Mouse (Mus musculus) MEL (cell line): ENCODE measurements around the gene Npcd. TPM values are rescaled to one million over a fixed set of nuclear protein-coding genes. Genes with fewer than 3 reads are reported as not detected.

Experiments
- DNase-seq: peaks from one replicate; pipeline ENCODE4 v3.0.0; 2011; ENCODE audit warnings: low read depth, low spot score
- H3K27ac ChIP-seq: 2 replicates; pipeline ENCODE4 v1.5.1; 2012; ENCODE audit warnings: low read depth, mild to moderate bottlenecking, control low read depth, low read length, moderate library complexity; ENCODE audit not compliant: control insufficient read depth
- H3K27me3 ChIP-seq, 2 experiments: fragments of 150-350 bp in 1 of 2; sonication (generic) in 1 of 2; 2 replicates each; pipeline ENCODE4 v1.6.1; 2012; ENCODE audit warnings: low read length in 2 of 2, mild to moderate bottlenecking in 2 of 2, improper control_type of control experiment in 1 of 2, moderate library complexity in 1 of 2; ENCODE audit not compliant: insufficient read depth in 2 of 2, control insufficient read depth in 1 of 2
- H3K36me3 ChIP-seq, 2 experiments: 2 replicates each; pipeline ENCODE4 v1.6.1; 2012 to 2014; ENCODE audit warnings: low read length in 2 of 2, improper control_type of control experiment in 1 of 2, inconsistent platforms in 1 of 2, mild to moderate bottlenecking in 1 of 2; ENCODE audit not compliant: insufficient read depth in 2 of 2, control insufficient read depth in 1 of 2
- H3K4me1 ChIP-seq, 2 experiments: fragments of 150-350 bp in 1 of 2; sonication (generic) in 1 of 2; 2 replicates each; pipeline ENCODE4 v1.6.1; 2012; ENCODE audit warnings: low read length in 2 of 2, improper control_type of control experiment in 1 of 2, mild to moderate bottlenecking in 1 of 2; ENCODE audit not compliant: insufficient read depth in 2 of 2, control insufficient read depth in 1 of 2
- H3K4me3 ChIP-seq, 2 experiments: fragments of 150-350 bp in 1 of 2; sonication (generic) in 1 of 2; 2 replicates each; pipeline ENCODE4 v1.5.1; 2012; ENCODE audit warnings: low read depth in 2 of 2, low read length in 2 of 2, mild to moderate bottlenecking in 2 of 2, moderate library complexity in 2 of 2, control low read depth in 1 of 2, improper control_type of control experiment in 1 of 2; ENCODE audit not compliant: control insufficient read depth in 1 of 2, insufficient read depth in 1 of 2
- H3K79me2 ChIP-seq: 2 replicates; pipeline ENCODE4 v1.6.1; 2012; ENCODE audit warnings: mild to moderate bottlenecking, low read length, moderate library complexity; ENCODE audit not compliant: control insufficient read depth, poor library complexity, insufficient read depth
- H3K9ac ChIP-seq: 2 replicates; pipeline ENCODE4 v1.6.1; 2012; ENCODE audit warnings: low read depth, mild to moderate bottlenecking, control low read depth, low read length, moderate library complexity; ENCODE audit not compliant: control insufficient read depth, poor library complexity, severe bottlenecking
- H3K9me3 ChIP-seq: fragments of 150-350 bp; sonication (generic); replicated peaks from 2 replicates; pipeline ENCODE4 v1.6.1; 2012; ENCODE audit warnings: mild to moderate bottlenecking, low read length, improper control_type of control experiment, moderate library complexity; ENCODE audit not compliant: insufficient read depth
- CHD1 ChIP-seq: IDR thresholded peaks from 2 replicates; pipeline ENCODE4 v1.6.1; 2012; ENCODE audit warnings: low read depth, mild to moderate bottlenecking, inconsistent platforms, low read length, improper control_type of control experiment
- CTCF ChIP-seq, 3 experiments: IDR thresholded peaks in 2 of 3; conservative IDR thresholded peaks in 1 of 3; 2 replicates each; pipeline ENCODE4 v1.5.1; 2011 to 2012; ENCODE audit warnings: low read length in 3 of 3, low read depth in 2 of 3, mild to moderate bottlenecking in 2 of 3, improper control_type of control experiment in 1 of 3, inconsistent platforms in 1 of 3, mixed read lengths in 1 of 3, moderate library complexity in 1 of 3; ENCODE audit not compliant: control insufficient read depth in 1 of 3, insufficient read depth in 1 of 3, poor library complexity in 1 of 3, severe bottlenecking in 1 of 3
- E2F4 ChIP-seq: IDR thresholded peaks from 2 replicates; pipeline ENCODE4 v1.6.1; 2011; ENCODE audit warnings: low read depth, low read length, improper control_type of control experiment, borderline replicate concordance
- EP300 ChIP-seq, 2 experiments: IDR thresholded peaks; 2 replicates each; pipeline ENCODE4 v1.6.1; 2011; ENCODE audit warnings: improper control_type of control experiment in 2 of 2, low read length in 2 of 2, low read depth in 1 of 2, mild to moderate bottlenecking in 1 of 2
- ETS1 ChIP-seq: IDR thresholded peaks from 2 replicates; pipeline ENCODE4 v1.6.1; 2012; ENCODE audit warnings: low read depth, mild to moderate bottlenecking, inconsistent platforms, low read length, improper control_type of control experiment, moderate library complexity
- GATA1 ChIP-seq: IDR thresholded peaks from 2 replicates; pipeline ENCODE4 v1.6.1; 2011; ENCODE audit warnings: low read depth, low read length, improper control_type of control experiment
- JUND ChIP-seq: IDR thresholded peaks from 2 replicates; pipeline ENCODE4 v1.6.1; 2011; ENCODE audit warnings: low read depth, mild to moderate bottlenecking, improper control_type of control experiment, low read length
- KAT2A ChIP-seq: conservative IDR thresholded peaks from 2 replicates; pipeline ENCODE4 v1.6.1; 2012; ENCODE audit warnings: low read depth, low read length, improper control_type of control experiment, inconsistent platforms
- MAFK ChIP-seq: IDR thresholded peaks from 2 replicates; pipeline ENCODE4 v1.6.1; 2011; ENCODE audit warnings: low read depth, mild to moderate bottlenecking, low read length, improper control_type of control experiment, borderline replicate concordance
- MAX ChIP-seq: IDR thresholded peaks from 2 replicates; pipeline ENCODE4 v1.6.1; 2011; ENCODE audit warnings: low read length, improper control_type of control experiment
- MAZ ChIP-seq: IDR thresholded peaks from 2 replicates; pipeline ENCODE4 v1.6.1; 2012; ENCODE audit warnings: low read depth, mild to moderate bottlenecking, inconsistent platforms, low read length, improper control_type of control experiment
- MXI1 ChIP-seq: IDR thresholded peaks from 2 replicates; pipeline ENCODE4 v1.6.1; 2011; ENCODE audit warnings: mild to moderate bottlenecking, low read depth, low read length, improper control_type of control experiment
- MYB ChIP-seq: IDR thresholded peaks from 2 replicates; pipeline ENCODE4 v1.6.1; 2011; ENCODE audit warnings: mild to moderate bottlenecking, low read depth, low read length, improper control_type of control experiment
- NRF1 ChIP-seq: IDR thresholded peaks from 2 replicates; pipeline ENCODE4 v1.6.1; 2014; ENCODE audit warnings: low read depth, mild to moderate bottlenecking, inconsistent platforms, low read length, improper control_type of control experiment, moderate library complexity; ENCODE audit not compliant: poor library complexity, insufficient read depth, severe bottlenecking
- POLR2AphosphoS5 ChIP-seq: IDR thresholded peaks from 2 replicates; pipeline ENCODE4 v1.6.1; 2012; ENCODE audit warnings: low read depth, borderline replicate concordance, mild to moderate bottlenecking, inconsistent platforms, low read length, moderate library complexity, mixed read lengths
- RAD21 ChIP-seq: IDR thresholded peaks from 2 replicates; pipeline ENCODE4 v1.6.1; 2011; ENCODE audit warnings: mild to moderate bottlenecking, low read depth, low read length, improper control_type of control experiment
- SIN3A ChIP-seq: IDR thresholded peaks from 2 replicates; pipeline ENCODE4 v1.6.1; 2012; ENCODE audit warnings: low read length, improper control_type of control experiment, inconsistent platforms
- TAL1 ChIP-seq: IDR thresholded peaks from 2 replicates; pipeline ENCODE4 v1.6.1; 2012; ENCODE audit warnings: mild to moderate bottlenecking, inconsistent platforms, low read length, moderate library complexity, mixed read lengths
- TCF12 ChIP-seq: IDR thresholded peaks from 2 replicates; pipeline ENCODE4 v1.6.1; 2014; ENCODE audit warnings: low read depth, mild to moderate bottlenecking, inconsistent platforms, low read length, improper control_type of control experiment, moderate library complexity
- USF2 ChIP-seq, 2 experiments: IDR thresholded peaks; 2 replicates each; pipeline ENCODE4 v1.6.1; 2011 to 2012; ENCODE audit warnings: improper control_type of control experiment in 2 of 2, low read length in 2 of 2, borderline replicate concordance in 1 of 2, inconsistent platforms in 1 of 2, low read depth in 1 of 2, mild to moderate bottlenecking in 1 of 2; ENCODE audit not compliant: insufficient read depth in 1 of 2
- ZKSCAN1 ChIP-seq: IDR thresholded peaks from 2 replicates; pipeline ENCODE4 v1.6.1; 2012; ENCODE audit warnings: low read depth, mild to moderate bottlenecking, inconsistent platforms, low read length, improper control_type of control experiment, moderate library complexity
- ZMIZ1 ChIP-seq: IDR thresholded peaks from 2 replicates; pipeline ENCODE4 v1.6.1; 2012; ENCODE audit warnings: low read depth, mild to moderate bottlenecking, inconsistent platforms, low read length, improper control_type of control experiment, moderate library complexity
- ZNF384 ChIP-seq: IDR thresholded peaks from 2 replicates; pipeline ENCODE4 v1.6.1; 2012; ENCODE audit warnings: low read depth, mild to moderate bottlenecking, inconsistent platforms, low read length, improper control_type of control experiment
- polyA plus RNA-seq, 2 experiments: library from polyadenylated mRNA; stranded (reverse) in 1 of 2; unstranded in 1 of 2; fragments of >175 nt in 1 of 2; fragments of >200 nt in 1 of 2; gene quantifications; 2 replicates each; pipeline versions ENCODE4 v1.2.1 to v1.2.4; 2012; ENCODE audit warnings: low replicate concordance in 2 of 2, low read depth in 1 of 2; ENCODE audit not compliant: insufficient read length in 2 of 2, insufficient read depth in 1 of 2, missing spikeins in 1 of 2
- total RNA-seq: library from RNA; depleted of rRNA; stranded (reverse); fragments of 300-350 nt; gene quantifications from 2 replicates; pipeline ENCODE4 v1.2.3, GENCODE M21; 2012

Gene Npcd
- total and polyA plus RNA-seq, 3 experiments = not detected

DNA sequence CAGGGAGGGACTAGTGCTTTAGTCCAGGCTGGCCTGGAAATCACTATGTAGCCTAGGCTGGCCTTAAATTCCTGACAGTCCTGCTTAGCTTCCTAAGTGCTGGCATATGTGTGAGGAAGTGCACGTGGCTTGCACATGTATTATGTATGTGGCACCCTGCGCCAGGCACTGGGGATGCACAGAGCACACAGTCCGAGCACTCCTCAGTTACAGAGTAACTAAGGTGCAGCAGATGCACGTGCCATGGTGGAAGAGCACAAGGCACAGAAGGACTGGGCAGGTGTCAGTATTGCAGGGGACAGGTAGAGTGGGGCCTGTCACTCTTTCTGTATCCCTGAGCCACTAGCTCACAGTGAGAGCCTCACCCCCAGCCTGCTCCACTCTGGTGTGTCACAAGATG, 78.9 kb downstream of the Npcd start:
- no peaks in the 10 kb centered on the region for H3K36me3 ChIP-seq
- TF ChIP-seq E2F4 (no peak), CHD1 (no peak), MXI1 (no peak), MAFK (no peak), TAL1 (no peak), MAX (no peak), KAT2A (no peak)
- no peak overlapping the region for H3K4me3 ChIP-seq
- H3K9ac ChIP-seq = no peak overlapping the region
- no peaks in the 10 kb centered on the region for H3K9me3 ChIP-seq
- H3K27ac ChIP-seq = no peak overlapping the region
- no peak for DNase-seq
- no peaks in the 10 kb centered on the region for H3K4me1 ChIP-seq
- H3K27me3 ChIP-seq = no peaks in the 10 kb centered on the region
- H3K79me2 ChIP-seq = no peaks in the 10 kb centered on the region

DNA sequence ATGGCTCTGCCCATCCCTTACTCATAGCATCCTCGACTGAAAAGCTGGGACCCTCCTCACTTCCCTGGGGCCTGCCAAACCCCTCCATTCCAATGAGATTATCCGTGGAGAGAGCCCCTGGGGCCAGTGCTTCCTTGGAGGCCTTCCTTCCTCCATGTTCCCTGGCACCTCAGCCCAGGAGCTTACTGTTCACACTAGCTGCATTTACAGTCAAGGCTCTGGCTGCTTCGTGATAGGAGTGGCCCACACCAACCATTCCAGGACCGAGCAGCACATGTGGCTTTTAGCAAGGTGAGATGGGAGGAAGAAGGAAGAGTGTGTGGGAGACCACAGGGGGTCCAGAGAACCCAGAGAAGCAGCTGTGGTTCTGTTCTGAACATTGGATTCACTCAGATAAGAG, 80.2 kb downstream of the Npcd start:
- H3K27ac ChIP-seq = no peak overlapping the region
- H3K9ac ChIP-seq = no peak overlapping the region
- DNase-seq = no peak
- no peaks in the 10 kb centered on the region for H3K36me3 ChIP-seq
- TF ChIP-seq CHD1 (no peak), MYB (no peak), POLR2AphosphoS5 (no peak), SIN3A (no peak), ZNF384 (no peak), NRF1 (no peak), MXI1 (no peak)
- TF ChIP-seq, all 39 proteins: peak for 0
- Histone ChIP-seq H3K27me3 (no peaks in the 10 kb centered on the region), H3K4me1 (no peaks in the 10 kb centered on the region), H3K79me2 (no peaks in the 10 kb centered on the region), H3K4me3 (no peak overlapping the region), H3K9me3 (no peaks in the 10 kb centered on the region)

DNA sequence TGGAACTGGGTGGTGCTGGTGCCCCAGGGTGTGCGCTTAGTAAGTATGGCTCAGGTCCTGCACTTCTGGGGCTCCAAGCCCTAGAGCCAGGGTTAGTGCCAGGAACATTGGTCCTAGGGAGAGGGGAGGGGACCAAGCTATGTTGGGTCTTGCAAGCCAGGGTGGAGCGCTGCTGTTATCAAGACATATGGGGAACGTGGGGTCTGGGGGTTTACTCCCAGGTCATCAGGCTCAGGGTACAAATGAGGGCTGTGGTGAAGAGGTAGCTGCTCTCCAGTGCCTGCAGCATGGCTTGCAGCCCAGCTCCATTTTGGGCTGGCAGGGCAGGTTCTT, 80.7 kb downstream of the Npcd start:
- Histone ChIP-seq H3K36me3 (no peaks in the 10 kb centered on the region), H3K79me2 (no peaks in the 10 kb centered on the region), H3K9ac (no peak overlapping the region), H3K9me3 (no peaks in the 10 kb centered on the region), H3K4me1 (no peaks in the 10 kb centered on the region), H3K4me3 (no peak overlapping the region), H3K27ac (no peak overlapping the region), H3K27me3 (no peaks in the 10 kb centered on the region)
- DNase-seq = no peak
- TF ChIP-seq MAZ = no peak
- TF ChIP-seq NRF1 = no peak
- no peak for TF ChIP-seq ETS1
- no peak for TF ChIP-seq MYB
- no peak for TF ChIP-seq SIN3A
- TF ChIP-seq JUND = no peak
- TF ChIP-seq ZKSCAN1 = no peak
- TF ChIP-seq CTCF (IDR thresholded peaks at IDR 0.05 in 2 of 3, conservative IDR thresholded peaks at IDR 0.05 in 1 of 3; ENCODE audit: control insufficient read depth in 1 of 3, insufficient read depth in 1 of 3, low read depth in 2 of 3, low read length in 3 of 3, poor library complexity in 1 of 3, severe bottlenecking in 1 of 3) = no peak
- TF ChIP-seq USF2 (IDR thresholded peaks at IDR 0.05; ENCODE audit: borderline replicate concordance in 1 of 2, insufficient read depth in 1 of 2, low read depth in 1 of 2, low read length in 2 of 2) = no peak
- no peak for TF ChIP-seq RAD21
- TF ChIP-seq E2F4 = no peak
- no peak for TF ChIP-seq MAFK
- no peak for TF ChIP-seq ZMIZ1
- TF ChIP-seq EP300 (IDR thresholded peaks at IDR 0.05; ENCODE audit: low read depth in 1 of 2, low read length in 2 of 2) = no peak
- TF ChIP-seq TCF12 = no peak
- no peak for TF ChIP-seq GATA1
